Mouse (Mus musculus) CH12.LX (cell line): Measurements from ENCODE around the gene Tln2.

Source experiments
- CHD1 ChIP-seq: IDR thresholded peaks from 2 replicates; pipeline ENCODE4 v1.6.1; 2012; ENCODE audit warnings: low read depth, low read length, improper control_type of control experiment, inconsistent platforms
- CTCF ChIP-seq, 2 experiments: IDR thresholded peaks in 1 of 2; conservative IDR thresholded peaks in 1 of 2; 2 replicates each; pipeline ENCODE4 v1.5.1; 2011 to 2012; ENCODE audit warnings: low read depth in 2 of 2, low read length in 2 of 2, improper control_type of control experiment in 1 of 2, inconsistent platforms in 1 of 2, mild to moderate bottlenecking in 1 of 2, moderate library complexity in 1 of 2
- MAZ ChIP-seq: IDR thresholded peaks from 2 replicates; pipeline ENCODE4 v1.6.1; 2012; ENCODE audit warnings: low read depth, mild to moderate bottlenecking, inconsistent platforms, low read length, improper control_type of control experiment, moderate library complexity
- NELFE ChIP-seq: IDR thresholded peaks from 2 replicates; pipeline ENCODE4 v1.6.1; 2011; ENCODE audit warnings: low read depth, low read length, improper control_type of control experiment

DNA sequence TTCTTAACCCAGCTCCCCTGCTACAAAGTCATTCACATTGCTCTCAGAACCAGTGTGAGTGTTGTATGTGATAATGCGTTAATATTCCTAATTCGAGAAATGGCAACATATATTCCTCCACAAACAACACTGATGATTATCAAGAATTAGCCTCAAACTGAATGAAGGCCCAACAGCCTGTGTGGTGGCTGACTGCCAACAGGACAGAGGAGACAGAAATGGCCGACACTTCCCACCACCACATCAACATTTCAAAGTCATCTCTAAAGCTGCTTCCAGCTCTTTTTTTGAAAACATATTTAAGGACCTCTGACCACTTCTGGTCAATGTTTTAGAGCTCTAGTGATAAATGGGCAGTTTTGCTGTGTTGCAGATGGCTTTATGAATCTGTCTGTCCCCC, 161.7 kb downstream of the Tln2 start:
- TF ChIP-seq MAZ (no peak), CHD1 (no peak), CTCF (conservative IDR thresholded peaks at IDR 0.05 in 1 of 2, IDR thresholded peaks at IDR 0.05 in 1 of 2; ENCODE audit: low read depth in 2 of 2, low read length in 2 of 2) (no peak), NELFE (no peak)
